Mouse (Mus musculus) E14TG2a.4 (cell line): ENCODE measurements around the gene Gm17334.

Experiments used
- CTCF ChIP-seq: conservative IDR thresholded peaks from 2 replicates; pipeline ENCODE4 v1.5.1; 2014; ENCODE audit warnings: low read length
- POU5F1 ChIP-seq: IDR thresholded peaks from 2 replicates; pipeline ENCODE4 v1.6.1; 2014; ENCODE audit warnings: low read length, borderline replicate concordance

GRCm38 (mm10) chr11:53789277-53789676, 16.3 kb upstream of the Gm17334 start:
- TF ChIP-seq CTCF (no peak), POU5F1 (no peak)
